Comparison of ENCODE assay signal across 8 mouse cellular contexts in the genomic region with DNA sequence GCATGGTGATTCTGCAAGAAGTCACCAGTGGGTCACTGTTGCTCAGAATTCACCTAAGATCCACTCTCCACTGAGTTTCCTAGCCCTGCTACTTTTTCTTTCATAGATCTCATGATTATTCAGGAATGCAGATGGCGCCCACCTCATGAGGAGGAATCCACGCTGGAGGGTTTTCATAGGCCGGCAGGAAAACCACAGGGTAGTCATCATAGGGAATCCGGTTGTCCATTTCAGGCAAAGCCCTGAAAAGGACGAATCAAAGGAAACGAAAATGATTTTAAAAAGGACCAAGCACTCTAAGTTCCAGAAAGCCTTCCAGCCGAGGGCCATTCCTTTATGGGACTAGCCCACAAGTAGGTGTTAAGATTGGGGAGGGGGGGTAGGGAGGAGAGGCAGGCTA. TPM values are rescaled to one million over a fixed set of nuclear protein-coding genes. Genes with fewer than 3 reads are reported as not detected.
DNase-seq lines count a peak whose midpoint lies in the region; ATAC-seq and TF ChIP-seq lines count a peak whose summit lies in the region.

No protein-coding gene starts in this region.

- H3K4me3 ChIP-seq in liver, adult 2 months (ENCODE audit: insufficient read depth, low read depth, low read length) = peak overlapping the region; percentile 71
- peak overlapping the region; percentile 55 for H3K4me3 ChIP-seq in hindbrain, embryonic 16.5 days (ENCODE audit: low read length)
- peak overlapping the region; percentile 48 for H3K4me3 ChIP-seq in midbrain, postnatal 0 days (ENCODE audit: low read depth, low read length)

- WGBS in liver, adult 2 months = 8% methylated on average over 7 of the region's 7 CpGs
- 45% methylated on average over 7 of the region's 7 CpGs for WGBS in hindbrain, embryonic 16.5 days
- WGBS in midbrain, postnatal 0 days = 43% methylated on average over 7 of the region's 7 CpGs

- TF ChIP-seq POLR2A in liver, adult 2 months (IDR thresholded peaks at IDR 0.05; ENCODE audit: extremely low read depth, insufficient read depth, low read length) = no peak
- TF ChIP-seq POLR2A in brain, embryonic 14.5 days (IDR thresholded peaks at IDR 0.05; ENCODE audit: borderline replicate concordance, extremely low read depth, insufficient read depth, insufficient read length, poor library complexity, severe bottlenecking) = no peak

- H3K27me3 ChIP-seq in liver, adult 2 months (ENCODE audit: control insufficient read depth, insufficient read depth, low read length) = no peaks in the 10 kb centered on the region
- H3K27me3 ChIP-seq in hindbrain, embryonic 16.5 days (replicated peaks; ENCODE audit: control insufficient read depth, insufficient read depth, low read length) = no peaks in the 10 kb centered on the region
- H3K27me3 ChIP-seq in midbrain, postnatal 0 days (ENCODE audit: insufficient read depth, low read length) = no peaks in the 10 kb centered on the region

- no peaks in the 10 kb centered on the region for H3K79me2 ChIP-seq in liver, adult 2 months (ENCODE audit: control insufficient read depth, insufficient read depth, low read length)

- ATAC-seq in hindbrain, embryonic 16.5 days = no peak
- ATAC-seq in midbrain, postnatal 0 days (ENCODE audit: low FRiP score) = no peak; the same call in 1 of the 2 replicates

- H3K36me3 ChIP-seq in liver, adult 2 months (ENCODE audit: control insufficient read depth, insufficient read depth, low read length) = peaks cover 5% of the 10 kb centered on the region; the same call in 1 of the 2 replicates
- H3K36me3 ChIP-seq in hindbrain, embryonic 16.5 days (ENCODE audit: control insufficient read depth, insufficient read depth, low read length) = peaks cover 4% of the 10 kb centered on the region; the same call in 1 of the 2 replicates
- 0 out of 2 replicates have a peak, but pooled peaks cover 3% of the 10 kb centered on the region for H3K36me3 ChIP-seq in midbrain, postnatal 0 days (ENCODE audit: insufficient read depth, low read length)

- H3K9ac ChIP-seq in liver, adult 2 months (ENCODE audit: low read depth, low read length) = peak overlapping the region; percentile 63
- H3K9ac ChIP-seq in hindbrain, embryonic 16.5 days (ENCODE audit: low read depth, low read length) = peak overlapping the region; percentile 55; the same call in 1 of the 2 replicates
- peak overlapping the region; percentile 52; the same call in 1 of the 2 replicates for H3K9ac ChIP-seq in midbrain, postnatal 0 days (replicated peaks; ENCODE audit: low read length, poor library complexity, severe bottlenecking)

- no peak for DNase-seq in liver, adult 2 months (ENCODE audit: extremely low read depth, low read depth, low spot score)
- DNase-seq in liver = no peak
- peak; percentile 1 for DNase-seq in brain, embryonic 14.5 days (ENCODE audit: low read depth)
- DNase-seq in midbrain, postnatal 0 days (ENCODE audit: low spot score) = no peak
- no peak for DNase-seq in layer of hippocampus, postnatal 14 days (ENCODE audit: low spot score in 2 of 2)
- DNase-seq in urinary bladder, adult 2 months (ENCODE audit: low spot score) = no peak
- no peak for DNase-seq in urinary bladder, adult 18-20 months (ENCODE audit: low spot score in 2 of 2)

- TF ChIP-seq CTCF in liver, adult 2 months (IDR thresholded peaks at IDR 0.05; ENCODE audit: low read depth, low read length) = no peak
- no peak for TF ChIP-seq CTCF in brain, embryonic 14.5 days (IDR thresholded peaks at IDR 0.05; ENCODE audit: borderline replicate concordance, extremely low read depth, insufficient read depth, insufficient read length)
- no peak for TF ChIP-seq CTCF in midbrain, postnatal 0 days (IDR thresholded peaks at IDR 0.05)

- H3K27ac ChIP-seq in liver, adult 2 months (replicated peaks; ENCODE audit: insufficient read depth, low read depth, low read length) = no peak overlapping the region; the same call in 1 of the 2 replicates
- no peak overlapping the region for H3K27ac ChIP-seq in hindbrain, embryonic 16.5 days (ENCODE audit: low read depth, low read length)
- 0 out of 2 replicates have a peak overlapping the region, but pooled peaks have one; percentile 43 for H3K27ac ChIP-seq in midbrain, postnatal 0 days (ENCODE audit: low read depth, low read length)

- peak overlapping the region; percentile 45 for H3K4me2 ChIP-seq in hindbrain, embryonic 16.5 days (ENCODE audit: low read length)
- peak overlapping the region; percentile 41 for H3K4me2 ChIP-seq in midbrain, postnatal 0 days (ENCODE audit: low read depth, low read length, poor library complexity, severe bottlenecking)

- H3K4me1 ChIP-seq in liver, adult 2 months (ENCODE audit: control insufficient read depth, insufficient read depth, low read length) = peaks cover 2% of the 10 kb centered on the region; the same call in 1 of the 2 replicates
- H3K4me1 ChIP-seq in hindbrain, embryonic 16.5 days (ENCODE audit: control insufficient read depth, insufficient read depth, low read depth, low read length) = peaks cover 4% of the 10 kb centered on the region
- no peaks in the 10 kb centered on the region for H3K4me1 ChIP-seq in midbrain, postnatal 0 days (ENCODE audit: insufficient read depth, low read length)

- no peaks in the 10 kb centered on the region for H3K9me3 ChIP-seq in hindbrain, embryonic 16.5 days (ENCODE audit: control insufficient read depth, low read length)
- H3K9me3 ChIP-seq in midbrain, postnatal 0 days (ENCODE audit: low read length) = no peaks in the 10 kb centered on the region

RNA-seq across cellular contexts. Expression of a gene that starts 0.4 kb away (rescaled TPM):
- total RNA-seq in liver, adult 2 months (2014; rRNA removed) = 0.37 and 0.54 TPM in 2 replicates
- polyA plus RNA-seq in liver, adult 2 months (2012; rRNA removed) = 0.02 TPM in 2 replicates
- polyA plus RNA-seq in brain, embryonic 14.5 days (2012; rRNA removed) = 7.9 and 11.2 TPM in 2 replicates
- polyA plus RNA-seq in hindbrain, embryonic 16.5 days (2015; fragmentation: Nextera tagmentation; extraction: Ambion mirVana) = 5.0 and 6.4 TPM in 2 replicates
- 2.1 and 3.9 TPM in 2 replicates for total RNA-seq in midbrain, postnatal 0 days (2014; rRNA removed)
- polyA plus RNA-seq in midbrain, postnatal 0 days (2015; fragmentation: Nextera tagmentation; extraction: Ambion mirVana) = 1.3 and 1.6 TPM in 2 replicates
- total RNA-seq in layer of hippocampus, postnatal 14 days (2021) = 1 to 10 TPM; 1.6 to 2.4 TPM
- polyA plus RNA-seq in urinary bladder, adult 2 months (2012; rRNA removed) = 0.56 and 0.63 TPM in 2 replicates

RNA-seq across cellular contexts. Expression of a gene that starts 1.2 kb away (rescaled TPM):
- total RNA-seq in liver, adult 2 months (2014; rRNA removed) = 18.3 and 20.0 TPM in 2 replicates
- 10.2 and 13.3 TPM in 2 replicates for polyA plus RNA-seq in liver, adult 2 months (2012; rRNA removed)
- polyA plus RNA-seq in brain, embryonic 14.5 days (2012; rRNA removed) = 51.0 and 51.3 TPM in 2 replicates
- polyA plus RNA-seq in hindbrain, embryonic 16.5 days (2015; fragmentation: Nextera tagmentation; extraction: Ambion mirVana) = 94.7 and 95.2 TPM in 2 replicates
- total RNA-seq in midbrain, postnatal 0 days (2014; rRNA removed) = 25.3 and 27.7 TPM in 2 replicates
- polyA plus RNA-seq in midbrain, postnatal 0 days (2015; fragmentation: Nextera tagmentation; extraction: Ambion mirVana) = 68.9 and 76.1 TPM in 2 replicates
- 10 to 100 TPM; 36.6 to 36.7 TPM for total RNA-seq in layer of hippocampus, postnatal 14 days (2021)
- 38.6 and 43.5 TPM in 2 replicates for polyA plus RNA-seq in urinary bladder, adult 2 months (2012; rRNA removed)

RNA-seq across cellular contexts. Expression of a gene that starts 19.8 kb away (rescaled TPM):
- not detected in 2 replicates for total RNA-seq in liver, adult 2 months (2014; rRNA removed)
- polyA plus RNA-seq in liver, adult 2 months (2012; rRNA removed) = not detected in 2 replicates
- polyA plus RNA-seq in brain, embryonic 14.5 days (2012; rRNA removed) = 0.22 TPM in 1 of 2 replicates, not detected in the other
- polyA plus RNA-seq in hindbrain, embryonic 16.5 days (2015; fragmentation: Nextera tagmentation; extraction: Ambion mirVana) = 0.09 and 0.24 TPM in 2 replicates
- not detected in 2 replicates for total RNA-seq in midbrain, postnatal 0 days (2014; rRNA removed)
- 0.15 and 0.20 TPM in 2 replicates for polyA plus RNA-seq in midbrain, postnatal 0 days (2015; fragmentation: Nextera tagmentation; extraction: Ambion mirVana)
- not detected for total RNA-seq in layer of hippocampus, postnatal 14 days (2021)
- polyA plus RNA-seq in urinary bladder, adult 2 months (2012; rRNA removed) = not detected in 2 replicates

RNA-seq across cellular contexts. Expression of a gene that starts 30.5 kb away (rescaled TPM):
- total RNA-seq in liver, adult 2 months (2014; rRNA removed) = 12.2 and 15.9 TPM in 2 replicates
- 14.7 and 20.4 TPM in 2 replicates for polyA plus RNA-seq in liver, adult 2 months (2012; rRNA removed)
- polyA plus RNA-seq in brain, embryonic 14.5 days (2012; rRNA removed) = 0.05 and 0.11 TPM in 2 replicates
- polyA plus RNA-seq in hindbrain, embryonic 16.5 days (2015; fragmentation: Nextera tagmentation; extraction: Ambion mirVana) = not detected in 2 replicates
- total RNA-seq in midbrain, postnatal 0 days (2014; rRNA removed) = 0.11 TPM in 1 of 2 replicates, not detected in the other
- not detected in 2 replicates for polyA plus RNA-seq in midbrain, postnatal 0 days (2015; fragmentation: Nextera tagmentation; extraction: Ambion mirVana)
- total RNA-seq in layer of hippocampus, postnatal 14 days (2021) = under 1 TPM in 1 of 2 experiments, not detected in 1; 0.07 TPM
- 0.01 TPM in 2 replicates for polyA plus RNA-seq in urinary bladder, adult 2 months (2012; rRNA removed)

RNA-seq across cellular contexts. Expression of a gene that starts 53.1 kb away (rescaled TPM):
- not detected in 2 replicates for total RNA-seq in liver, adult 2 months (2014; rRNA removed)
- polyA plus RNA-seq in liver, adult 2 months (2012; rRNA removed) = not detected in 2 replicates
- polyA plus RNA-seq in brain, embryonic 14.5 days (2012; rRNA removed) = not detected in 2 replicates
- polyA plus RNA-seq in hindbrain, embryonic 16.5 days (2015; fragmentation: Nextera tagmentation; extraction: Ambion mirVana) = not detected in 2 replicates
- total RNA-seq in midbrain, postnatal 0 days (2014; rRNA removed) = not detected in 2 replicates
- polyA plus RNA-seq in midbrain, postnatal 0 days (2015; fragmentation: Nextera tagmentation; extraction: Ambion mirVana) = not detected in 2 replicates
- not detected for total RNA-seq in layer of hippocampus, postnatal 14 days (2021)
- not detected in 2 replicates for polyA plus RNA-seq in urinary bladder, adult 2 months (2012; rRNA removed)
